Mouse (Mus musculus) adrenal gland, adult 8-10 months (tissue): Measurements from ENCODE around the gene 3830406C13Rik. TPM values are rescaled to one million over a fixed set of nuclear protein-coding genes. Genes with fewer than 3 reads are reported as not detected.

ENCODE experiments used
- DNase-seq: peaks from one replicate; pipeline ENCODE4 v3.0.0; 2022
- total RNA-seq, 4 experiments: library from RNA; stranded (reverse); gene quantifications; 2 replicates each; pipeline ENCODE4 v1.2.4; 2022

The 3830406C13Rik gene
- total RNA-seq, 4 experiments from 2014 or later = 40.2 to 50.1 (median 41.7) TPM

GRCm38 (mm10) chr14:12342458-12343131, 58.6 kb downstream of the 3830406C13Rik start:
- no peak for DNase-seq

GRCm38 (mm10) chr14:12343451-12343941, 59.5 kb downstream of the 3830406C13Rik start:
- DNase-seq = no peak

GRCm38 (mm10) chr14:12344061-12344745, 60.2 kb downstream of the 3830406C13Rik start:
- no peak for DNase-seq

- DNase-seq = no peak
Measured at GRCm38 (mm10) chr14:12344746-12345240, 60.8 kb downstream of the 3830406C13Rik start.

- DNase-seq = no peak
Measured at GRCm38 (mm10) chr14:12345241-12345921, 61.4 kb downstream of the 3830406C13Rik start.

- DNase-seq = no peak
Measured at GRCm38 (mm10) chr14:12346011-12346864, 62.3 kb downstream of the 3830406C13Rik start.

- no peak for DNase-seq
Measured at GRCm38 (mm10) chr14:12346865-12347600, 63.1 kb downstream of the 3830406C13Rik start.

GRCm38 (mm10) chr14:12348089-12348488, 64.1 kb downstream of the 3830406C13Rik start, which contains the start of gene Fezf2:
Gene Fezf2 (minus strand): TSS chr14:12348189.
- no peak for DNase-seq

- no peak for DNase-seq
Measured at GRCm38 (mm10) chr14:12349334-12350090, 65.5 kb downstream of the 3830406C13Rik start.

- DNase-seq = no peak
Measured at GRCm38 (mm10) chr14:12350271-12350916, 66.4 kb downstream of the 3830406C13Rik start.

Other genes starting within 250 kb of the 3830406C13Rik start
- under 1 TPM; 0.09 to 0.40 (median 0.19) TPM for gene Gm49355, start 197 bp upstream of the 3830406C13Rik start, total RNA-seq
- not detected for gene Fezf2, start 64.0 kb downstream of the 3830406C13Rik start, total RNA-seq